Mouse (Mus musculus) layer of hippocampus, adult 18-20 months (tissue): Measurements from ENCODE around the gene Gm6793. TPM values are rescaled to one million over a fixed set of nuclear protein-coding genes. Genes with fewer than 3 reads are reported as not detected.

Experiments used
- DNase-seq, 2 experiments: peaks; one replicate each; pipeline ENCODE4 v3.0.0; 2022; ENCODE audit warnings: low spot score in 2 of 2
- total RNA-seq, 2 experiments: library from RNA; stranded (reverse); gene quantifications; 2 replicates each; pipeline ENCODE4 v1.2.3; 2021

The Gm6793 gene
- total RNA-seq, 2 experiments from 2014 or later: 0.25 TPM; not detected in 1

- DNase-seq: peak; percentile 55 to 85
These were observed 24.9 kb downstream of the Gm6793 start for GRCm38 (mm10) chr8:111989911-111990310.

- peak in 1 of 2 experiments; percentile 42 for DNase-seq
These were observed 30.3 kb downstream of the Gm6793 start for GRCm38 (mm10) chr8:111984511-111984910.

- no peak for DNase-seq
These were observed 32.7 kb downstream of the Gm6793 start for GRCm38 (mm10) chr8:111982116-111982515.

GRCm38 (mm10) chr8:111978147-111978546 is 36.7 kb downstream of the Gm6793 start:
- peak in 1 of 2 experiments; percentile 28 for DNase-seq

- no peak for DNase-seq
These were observed 38.5 kb downstream of the Gm6793 start for GRCm38 (mm10) chr8:111976326-111976725.

GRCm38 (mm10) chr8:111975706-111976105 is 39.1 kb downstream of the Gm6793 start:
- no peak for DNase-seq

- no peak for DNase-seq
These were observed 40.7 kb downstream of the Gm6793 start for GRCm38 (mm10) chr8:111974138-111974537.

GRCm38 (mm10) chr8:111968991-111969390 is 45.8 kb downstream of the Gm6793 start:
- DNase-seq: no peak

- DNase-seq: no peak
These were observed 46.3 kb downstream of the Gm6793 start for GRCm38 (mm10) chr8:111968541-111968940.

- DNase-seq: no peak
These were observed 47.5 kb downstream of the Gm6793 start for GRCm38 (mm10) chr8:111967246-111967870.

- DNase-seq: no peak
These were observed 49.8 kb downstream of the Gm6793 start for GRCm38 (mm10) chr8:111964849-111965561.

- DNase-seq: no peak
These were observed 50.5 kb downstream of the Gm6793 start for GRCm38 (mm10) chr8:111964351-111964750.

GRCm38 (mm10) chr8:111963546-111963945 is 51.3 kb downstream of the Gm6793 start:
- no peak for DNase-seq

Other genes starting within 250 kb of the Gm6793 start
- gene Cfdp1, start 160.7 kb downstream of the Gm6793 start, total RNA-seq: 10 to 100 TPM; 79.3 to 82.7 TPM
- gene Tmem170, start 138.3 kb downstream of the Gm6793 start, total RNA-seq: 1 to 10 TPM; 4.0 to 4.8 TPM
- gene Chst5, start 104.6 kb downstream of the Gm6793 start, total RNA-seq: under 1 TPM; 0.63 to 0.64 TPM
- gene Tmem231, start 81.2 kb downstream of the Gm6793 start, total RNA-seq: 10 to 100 TPM; 12.4 to 14.8 TPM
- 100 to 1,000 TPM; 212 to 219 TPM for gene Gabarapl2, start 74.3 kb downstream of the Gm6793 start, total RNA-seq
- gene Adat1, start 22.7 kb downstream of the Gm6793 start, total RNA-seq: 1 to 10 TPM; 5.7 to 6.2 TPM
- gene Kars, start 3.7 kb downstream of the Gm6793 start, total RNA-seq: 10 to 100 TPM; 81.0 to 91.2 TPM
- gene Terf2ip, start 3.6 kb downstream of the Gm6793 start, total RNA-seq: 10 to 100 TPM; 42.9 to 43.9 TPM